Mouse (Mus musculus) thymus, adult 2 months (tissue): Measurements from ENCODE around the gene Zc3h7b.

Experiments
- CTCF ChIP-seq: fragments of 200-500 bp; IDR thresholded peaks from 2 replicates; pipeline ENCODE4 v1.5.1; 2012; ENCODE audit warnings: mild to moderate bottlenecking, control low read depth, low read length, moderate library complexity, borderline replicate concordance; ENCODE audit not compliant: control insufficient read depth, poor library complexity, insufficient read depth; ENCODE audit errors: extremely low read depth
- POLR2A ChIP-seq: fragments of 200-500 bp; IDR thresholded peaks from 2 replicates; pipeline ENCODE4 v1.6.1; 2012; ENCODE audit warnings: mild to moderate bottlenecking, low read length, control low read depth, moderate library complexity; ENCODE audit not compliant: control insufficient read depth, poor library complexity, insufficient read depth; ENCODE audit errors: extremely low read depth

- TF ChIP-seq POLR2A (0 out of 2 replicates have a peak, but pooled peaks have one; percentile 27), CTCF (no peak)
Measured at GRCm38 (mm10) chr15:81745601-81746114, 801 bp downstream of the Zc3h7b start.
